8 mouse cellular contexts compared by ENCODE assay signal in genomic region chr6:4417247-4417709, GRCm38 (mm10).
DNase-seq lines count a peak whose midpoint lies in the region; ATAC-seq and TF ChIP-seq lines count a peak whose summit lies in the region.

No protein-coding gene starts in this region.

- H3K36me3 ChIP-seq in kidney, adult 2 months (ENCODE audit: control insufficient read depth, insufficient read depth, low read length): no peaks in the 10 kb centered on the region
- no peaks in the 10 kb centered on the region for H3K36me3 ChIP-seq in heart, embryonic 15.5 days
- H3K36me3 ChIP-seq in limb, embryonic 10.5 days: no peaks in the 10 kb centered on the region
- H3K36me3 ChIP-seq in neural tube, embryonic 15.5 days: no peaks in the 10 kb centered on the region

- no peaks in the 10 kb centered on the region for H3K27me3 ChIP-seq in kidney, adult 2 months (replicated peaks; ENCODE audit: control insufficient read depth, insufficient read depth, low read length)
- H3K27me3 ChIP-seq in heart, embryonic 15.5 days: no peaks in the 10 kb centered on the region
- H3K27me3 ChIP-seq in limb, embryonic 10.5 days (ENCODE audit: low read depth, poor library complexity, severe bottlenecking): no peaks in the 10 kb centered on the region
- no peaks in the 10 kb centered on the region for H3K27me3 ChIP-seq in neural tube, embryonic 15.5 days (replicated peaks)

- TF ChIP-seq POLR2A in kidney, adult 2 months (IDR thresholded peaks at IDR 0.05; ENCODE audit: low read depth, low read length): no peak

- H3K4me2 ChIP-seq in heart, embryonic 15.5 days: peak overlapping the region; percentile 46
- H3K4me2 ChIP-seq in neural tube, embryonic 15.5 days: peak overlapping the region; percentile 48

- no peak; the same call in 1 of the 2 replicates for ATAC-seq in heart, embryonic 15.5 days (replicated peaks; ENCODE audit: insufficient number of reproducible peaks, insufficient read depth, low FRiP score, low read depth)
- ATAC-seq in neural tube, embryonic 15.5 days (ENCODE audit: low FRiP score): peak; percentile 87
- ATAC-seq in megakaryocyte, adult 5-6 weeks (ENCODE audit: poor library complexity, severe bottlenecking): no peak

- H3K4me1 ChIP-seq in kidney, adult 2 months (ENCODE audit: control insufficient read depth, insufficient read depth, low read length): no peaks in the 10 kb centered on the region
- H3K4me1 ChIP-seq in heart, embryonic 15.5 days (replicated peaks): peaks cover 2% of the 10 kb centered on the region; the same call in 1 of the 2 replicates
- peaks cover 32% of the 10 kb centered on the region for H3K4me1 ChIP-seq in limb, embryonic 10.5 days
- peaks cover 13% of the 10 kb centered on the region for H3K4me1 ChIP-seq in neural tube, embryonic 15.5 days

- H3K9ac ChIP-seq in heart, embryonic 15.5 days: no peak overlapping the region
- H3K9ac ChIP-seq in neural tube, embryonic 15.5 days (replicated peaks): no peak overlapping the region

- no peak for TF ChIP-seq CTCF in kidney, adult 2 months (conservative IDR thresholded peaks at IDR 0.05; ENCODE audit: insufficient read depth, insufficient read length, low read depth, low read length)

- H3K9me3 ChIP-seq in heart, embryonic 15.5 days (replicated peaks): no peaks in the 10 kb centered on the region
- no peaks in the 10 kb centered on the region for H3K9me3 ChIP-seq in limb, embryonic 10.5 days (replicated peaks)
- no peaks in the 10 kb centered on the region for H3K9me3 ChIP-seq in neural tube, embryonic 15.5 days (replicated peaks)

- peak overlapping the region; percentile 23; the same call in 1 of the 2 replicates for H3K27ac ChIP-seq in kidney, adult 2 months (ENCODE audit: insufficient read depth, low read depth, low read length)
- H3K27ac ChIP-seq in heart, embryonic 15.5 days: peak overlapping the region; percentile 45; the same call in 1 of the 2 replicates
- peak overlapping the region; percentile 81 for H3K27ac ChIP-seq in limb, embryonic 10.5 days
- peak overlapping the region; percentile 66 for H3K27ac ChIP-seq in neural tube, embryonic 15.5 days (replicated peaks)

- DNase-seq in kidney, adult 2 months: peak; percentile 45
- DNase-seq in kidney, postnatal 25 days: no peak
- peak; percentile 42 for DNase-seq in embryo, embryonic 9.5 days (ENCODE audit: extremely low spot score)
- DNase-seq in limb, embryonic 10.5 days (ENCODE audit: low spot score): no peak
- no peak for DNase-seq in right cerebral cortex, postnatal 14 days

- no peak overlapping the region for H3K4me3 ChIP-seq in kidney, adult 2 months (ENCODE audit: insufficient read depth, low read depth, low read length)
- H3K4me3 ChIP-seq in heart, embryonic 15.5 days: no peak overlapping the region
- H3K4me3 ChIP-seq in limb, embryonic 10.5 days: peak overlapping the region; percentile 28; the same call in 1 of the 2 replicates
- peak overlapping the region; percentile 13; the same call in 1 of the 2 replicates for H3K4me3 ChIP-seq in neural tube, embryonic 15.5 days (replicated peaks)

- WGBS in kidney, adult 2 months: 31% methylated on average over 6 of the region's 6 CpGs
- 27% methylated on average over 6 of the region's 6 CpGs for WGBS in heart, embryonic 15.5 days
- 31% methylated on average over 6 of the region's 6 CpGs for WGBS in limb, embryonic 10.5 days
- WGBS in neural tube, embryonic 15.5 days: 17% methylated on average over 6 of the region's 6 CpGs

Comparison
In these comparisons a context has a peak if more than half of its experiments do, and no peak if none do; other contexts are left out.
1. DNase-seq: peak in kidney, adult 2 months (single experiment) and embryo, embryonic 9.5 days (single experiment); none in kidney, postnatal 25 days (0 of 2), limb, embryonic 10.5 days (single experiment) and right cerebral cortex, postnatal 14 days (single experiment).
2. H3K27ac ChIP-seq: peak in every context shown above with its lines; median percentile 81 in limb, embryonic 10.5 days; 66 in neural tube, embryonic 15.5 days; 45 in heart, embryonic 15.5 days; 23 in kidney, adult 2 months.
3. H3K4me3 ChIP-seq: peak in limb, embryonic 10.5 days (single experiment) and neural tube, embryonic 15.5 days (single experiment); none in kidney, adult 2 months (single experiment) and heart, embryonic 15.5 days (single experiment).